Mouse (Mus musculus) duodenum, adult 2 months (tissue): ENCODE measurements around the gene Slc1a7. TPM values are rescaled to one million over a fixed set of nuclear protein-coding genes. Genes with fewer than 3 reads are reported as not detected.

Experiments
- polyA plus RNA-seq: library from polyadenylated mRNA; depleted of rRNA; stranded (reverse); fragments of >200 nt; gene quantifications from 2 replicates; pipeline ENCODE4 v1.2.3, GENCODE M21; 2012; ENCODE audit warnings: low replicate concordance; rRNA removed

Slc1a7 gene
- polyA plus RNA-seq, result 0.43 and 0.46 TPM in 2 replicates

DNA sequence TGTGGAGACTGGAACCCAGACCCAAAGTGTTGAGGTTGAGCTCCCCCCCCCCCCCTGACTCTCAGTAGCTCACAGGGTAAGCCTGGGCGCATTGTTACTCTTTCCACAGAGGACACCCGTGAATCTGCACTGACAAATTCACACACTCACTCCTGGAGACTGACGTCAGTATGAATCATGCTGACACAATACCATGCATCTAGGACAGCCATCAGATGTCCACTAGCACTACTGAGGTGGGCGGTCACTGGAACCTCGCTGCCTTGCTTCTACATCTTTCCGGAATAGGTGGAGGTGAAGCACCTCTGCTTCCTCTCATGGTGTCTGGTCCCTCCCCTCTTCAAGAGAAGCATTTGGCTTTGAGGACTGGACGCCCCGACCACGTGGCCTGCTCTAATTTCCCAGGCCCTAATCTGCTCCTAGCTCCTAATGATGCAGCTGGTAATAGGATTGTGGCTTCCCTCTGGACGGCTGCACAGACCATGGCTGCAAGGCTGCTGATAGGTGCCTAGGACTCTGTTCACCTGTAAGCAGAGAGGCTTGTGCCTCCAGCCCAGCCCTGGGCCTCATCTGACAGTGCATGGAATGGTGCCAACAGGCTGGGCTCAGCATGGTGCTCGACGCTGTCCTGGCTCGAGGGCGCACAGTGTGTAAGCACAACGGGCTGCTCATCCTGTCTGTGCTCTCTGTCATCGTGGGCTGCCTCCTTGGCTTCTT, at the start of gene Slc1a7:
Gene Slc1a7 (plus strand): TSS at position 367 of the 717 bp plus-strand sequence.

DNA sequence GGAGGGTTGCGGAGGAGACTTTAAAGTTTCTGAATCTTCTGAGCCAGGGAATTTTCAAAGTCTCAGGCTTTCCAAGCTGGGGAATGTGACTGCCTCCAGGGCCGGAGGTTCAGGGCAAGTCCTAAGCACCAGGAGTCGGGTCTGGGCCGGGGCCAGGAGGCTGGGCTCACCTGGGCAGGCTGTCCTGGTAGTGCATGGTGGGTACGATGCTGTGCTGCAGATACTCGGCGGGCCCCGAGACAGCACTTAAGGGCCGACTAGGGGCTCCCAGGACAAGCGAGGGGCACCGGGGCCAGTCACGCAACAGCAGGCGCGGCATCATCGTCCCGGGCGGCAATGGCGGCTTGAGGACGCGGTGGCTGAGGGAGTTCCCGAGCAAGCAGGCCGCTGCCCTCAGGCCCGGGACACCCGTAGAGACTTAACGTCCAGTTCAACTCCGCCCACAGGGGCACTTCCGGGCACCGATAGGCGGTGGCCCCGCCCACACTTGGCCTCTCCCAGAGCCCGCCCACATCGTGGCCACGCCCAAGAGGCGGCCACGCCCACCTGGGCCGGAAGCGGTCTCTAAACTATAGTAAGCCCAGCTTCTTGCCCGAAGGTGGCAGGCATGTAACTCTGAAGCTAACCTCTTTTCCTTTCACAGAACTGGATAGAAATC, 44.9 kb upstream of the Slc1a7 start, which contains the start of gene Cpt2:
Gene Cpt2 (minus strand): TSS at position 466 of the 658 bp plus-strand sequence.

Other genes starting within 250 kb of the Slc1a7 start
- 1.4 and 3.5 TPM in 2 replicates for gene Lrp8, start 166.1 kb upstream of the Slc1a7 start, polyA plus RNA-seq
- gene Magoh, start 88.6 kb upstream of the Slc1a7 start, polyA plus RNA-seq, result 6.2 and 17.4 TPM in 2 replicates
- 8.7 and 9.5 TPM in 2 replicates for gene 0610037L13Rik, start 78.5 kb upstream of the Slc1a7 start, polyA plus RNA-seq
- gene Cpt2, start 44.7 kb upstream of the Slc1a7 start, polyA plus RNA-seq, result 257 and 394 TPM in 2 replicates
- gene Podn, start 128.1 kb downstream of the Slc1a7 start, polyA plus RNA-seq, result 29.9 and 140 TPM in 2 replicates
- gene Scp2, start 176.7 kb downstream of the Slc1a7 start, polyA plus RNA-seq, result 87.3 and 143 TPM in 2 replicates
- 34.1 and 51.8 TPM in 2 replicates for gene Echdc2, start 197.1 kb downstream of the Slc1a7 start, polyA plus RNA-seq
- gene Zyg11a, start 249.7 kb downstream of the Slc1a7 start, polyA plus RNA-seq, result 1.2 and 2.8 TPM in 2 replicates